22 mouse cellular contexts compared by ENCODE assay signal in the genomic region with DNA sequence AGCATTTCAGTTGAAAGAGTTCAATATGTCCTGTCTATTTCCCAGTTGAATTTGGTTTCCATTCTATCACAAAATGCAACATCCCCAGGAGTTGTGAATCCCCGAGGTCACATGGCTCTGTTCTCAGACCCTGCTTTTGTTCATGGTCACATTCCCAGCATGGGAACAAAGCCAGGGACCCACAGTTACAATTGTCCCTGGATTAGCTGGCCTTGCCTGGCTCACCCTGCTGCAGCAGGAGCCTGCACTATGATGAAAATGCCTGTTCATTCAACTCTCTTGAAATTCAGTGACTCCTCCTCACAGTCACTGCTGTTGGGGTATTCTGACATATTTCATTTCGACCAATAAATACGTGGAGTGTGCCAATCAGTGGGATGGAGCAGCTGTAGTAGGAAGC.
DNase-seq lines count a peak whose midpoint lies in the region; ATAC-seq lines count a peak whose summit lies in the region.
"Had no signal": no experiment of that assay in that cellular context is flagged by ENCODE, and none has a peak within 500 bp of the region (broad histone marks: within the 10 kb centered on the region; RNA-seq: fewer than 3 reads in every experiment).

No protein-coding gene starts in this region.

- no peak overlapping the region for H3K4me3 ChIP-seq in forebrain, embryonic 14.5 days (ENCODE audit: low read depth, low read length)
- no peak overlapping the region for H3K4me3 ChIP-seq in forebrain, embryonic 12.5 days (replicated peaks)
- no peak overlapping the region for H3K4me3 ChIP-seq in midbrain, embryonic 10.5 days
- no peak overlapping the region for H3K4me3 ChIP-seq in midbrain, embryonic 16.5 days (ENCODE audit: low read depth, low read length)
- H3K4me3 ChIP-seq: embryonic facial prominence, embryonic 10.5 days; heart, embryonic 13.5 days; neural tube, embryonic 12.5 days had no signal

- no peak overlapping the region for H3K27ac ChIP-seq in forebrain, embryonic 14.5 days (ENCODE audit: low read depth, low read length)
- H3K27ac ChIP-seq in forebrain, embryonic 12.5 days = no peak overlapping the region
- H3K27ac ChIP-seq in midbrain, embryonic 10.5 days (replicated peaks) = peak overlapping the region; percentile 79
- H3K27ac ChIP-seq in midbrain, embryonic 16.5 days (ENCODE audit: low read length) = no peak overlapping the region
- H3K27ac ChIP-seq: embryonic facial prominence, embryonic 10.5 days; heart, embryonic 13.5 days; neural tube, embryonic 12.5 days had no signal

- 4% methylated on average over 3 of the region's 3 CpGs for WGBS in forebrain, embryonic 14.5 days
- WGBS in forebrain, embryonic 12.5 days = 5% methylated on average over 3 of the region's 3 CpGs
- 18% methylated on average over 3 of the region's 3 CpGs for WGBS in midbrain, embryonic 10.5 days
- WGBS in midbrain, embryonic 16.5 days = 5% methylated on average over 3 of the region's 3 CpGs

- ATAC-seq in forebrain, embryonic 14.5 days = no peak
- no peak for ATAC-seq in forebrain, embryonic 12.5 days (ENCODE audit: low FRiP score)
- ATAC-seq in midbrain, embryonic 16.5 days = no peak
- ATAC-seq: hindbrain, embryonic 16.5 days; intestine, embryonic 16.5 days; liver, postnatal 0 days had no signal

- H3K36me3 ChIP-seq in forebrain, embryonic 14.5 days (ENCODE audit: control insufficient read depth, insufficient read depth, low read length) = no peaks in the 10 kb centered on the region
- H3K36me3 ChIP-seq in forebrain, embryonic 12.5 days (replicated peaks) = no peaks in the 10 kb centered on the region
- no peaks in the 10 kb centered on the region for H3K36me3 ChIP-seq in midbrain, embryonic 10.5 days
- no peaks in the 10 kb centered on the region for H3K36me3 ChIP-seq in midbrain, embryonic 16.5 days (ENCODE audit: control insufficient read depth, insufficient read depth, low read length)
- H3K36me3 ChIP-seq: embryonic facial prominence, embryonic 10.5 days; heart, embryonic 13.5 days; neural tube, embryonic 12.5 days had no signal

- no peak overlapping the region for H3K9ac ChIP-seq in forebrain, embryonic 14.5 days (ENCODE audit: low read length)
- no peak overlapping the region for H3K9ac ChIP-seq in forebrain, embryonic 12.5 days
- no peak overlapping the region for H3K9ac ChIP-seq in midbrain, embryonic 16.5 days (ENCODE audit: low read depth, low read length)
- H3K9ac ChIP-seq: heart, embryonic 13.5 days; liver, postnatal 0 days; neural tube, embryonic 12.5 days had no signal

- DNase-seq in forebrain, embryonic 14.5 days (ENCODE audit: low spot score) = peak; percentile 58
- DNase-seq in midbrain, embryonic 10.5 days (ENCODE audit: low spot score) = peak; percentile 64
- peak; percentile 28 for DNase-seq in embryo, embryonic 10.5 days (ENCODE audit: low spot score)
- DNase-seq in right cerebral cortex, adult 2 months (ENCODE audit: low spot score in 2 of 2) = no peak
- DNase-seq in right cerebral cortex, postnatal 36 days (ENCODE audit: low spot score in 2 of 2) = no peak
- DNase-seq: adrenal gland, adult 2 months; B cell, adult 2 months; cerebellum, postnatal 14 days; heart, adult 18-20 months; heart, postnatal 36 days; liver; liver, postnatal 0 days; lung, postnatal 10 days; spleen, adult 18-20 months; thymus, postnatal 4 days had no signal

- no peaks in the 10 kb centered on the region for H3K27me3 ChIP-seq in forebrain, embryonic 14.5 days (replicated peaks; ENCODE audit: control insufficient read depth, insufficient read depth, low read length)
- no peaks in the 10 kb centered on the region for H3K27me3 ChIP-seq in forebrain, embryonic 12.5 days
- H3K27me3 ChIP-seq in midbrain, embryonic 10.5 days (ENCODE audit: low read depth, poor library complexity, severe bottlenecking) = no peaks in the 10 kb centered on the region
- H3K27me3 ChIP-seq in midbrain, embryonic 16.5 days (ENCODE audit: control insufficient read depth, insufficient read depth, low read depth, low read length) = no peaks in the 10 kb centered on the region
- H3K27me3 ChIP-seq: heart, embryonic 13.5 days; neural tube, embryonic 12.5 days had no signal

- H3K9me3 ChIP-seq in forebrain, embryonic 14.5 days (replicated peaks; ENCODE audit: control insufficient read depth, low read length) = no peaks in the 10 kb centered on the region
- H3K9me3 ChIP-seq in forebrain, embryonic 12.5 days = no peaks in the 10 kb centered on the region
- no peaks in the 10 kb centered on the region for H3K9me3 ChIP-seq in midbrain, embryonic 10.5 days (replicated peaks)
- H3K9me3 ChIP-seq in midbrain, embryonic 16.5 days (replicated peaks; ENCODE audit: control insufficient read depth, low read length, poor library complexity, severe bottlenecking) = no peaks in the 10 kb centered on the region
- H3K9me3 ChIP-seq: embryonic facial prominence, embryonic 10.5 days; heart, embryonic 13.5 days; neural tube, embryonic 12.5 days had no signal

- no peaks in the 10 kb centered on the region for H3K4me1 ChIP-seq in forebrain, embryonic 14.5 days (ENCODE audit: control insufficient read depth, insufficient read depth, low read length)
- peaks cover 8% of the 10 kb centered on the region for H3K4me1 ChIP-seq in forebrain, embryonic 12.5 days
- peaks cover 21% of the 10 kb centered on the region for H3K4me1 ChIP-seq in midbrain, embryonic 10.5 days
- peaks cover 3% of the 10 kb centered on the region; the same call in 1 of the 2 replicates for H3K4me1 ChIP-seq in midbrain, embryonic 16.5 days (ENCODE audit: control insufficient read depth, insufficient read depth, low read length)
- H3K4me1 ChIP-seq: embryonic facial prominence, embryonic 10.5 days; heart, embryonic 13.5 days; neural tube, embryonic 12.5 days had no signal

- no peak overlapping the region for H3K4me2 ChIP-seq in forebrain, embryonic 14.5 days (ENCODE audit: low read length)
- no peak overlapping the region for H3K4me2 ChIP-seq in forebrain, embryonic 12.5 days
- H3K4me2 ChIP-seq in midbrain, embryonic 16.5 days (ENCODE audit: low read length) = no peak overlapping the region
- H3K4me2 ChIP-seq: heart, embryonic 13.5 days; neural tube, embryonic 12.5 days had no signal

Comparison
In these comparisons a context has a peak if more than half of its experiments do, and no peak if none do; other contexts are left out.
1. DNase-seq: peak in forebrain, embryonic 14.5 days (single experiment), midbrain, embryonic 10.5 days (single experiment) and embryo, embryonic 10.5 days (single experiment); none in right cerebral cortex, adult 2 months (0 of 2) and right cerebral cortex, postnatal 36 days (0 of 2).